Mouse (Mus musculus) cortical plate, adult 2 months (tissue): Measurements from ENCODE around the gene Tbc1d8.

Source experiments
- CTCF ChIP-seq: fragments of 200-500 bp; IDR thresholded peaks from 2 replicates; pipeline ENCODE4 v1.5.1; 2011; ENCODE audit warnings: mild to moderate bottlenecking, control low read depth, low read length; ENCODE audit not compliant: insufficient read depth; ENCODE audit errors: extremely low read depth
- POLR2A ChIP-seq: fragments of 200-500 bp; IDR thresholded peaks from 2 replicates; pipeline ENCODE4 v1.6.1; 2011; ENCODE audit warnings: mild to moderate bottlenecking, low read length, control low read depth; ENCODE audit not compliant: insufficient read depth; ENCODE audit errors: extremely low read depth

DNA sequence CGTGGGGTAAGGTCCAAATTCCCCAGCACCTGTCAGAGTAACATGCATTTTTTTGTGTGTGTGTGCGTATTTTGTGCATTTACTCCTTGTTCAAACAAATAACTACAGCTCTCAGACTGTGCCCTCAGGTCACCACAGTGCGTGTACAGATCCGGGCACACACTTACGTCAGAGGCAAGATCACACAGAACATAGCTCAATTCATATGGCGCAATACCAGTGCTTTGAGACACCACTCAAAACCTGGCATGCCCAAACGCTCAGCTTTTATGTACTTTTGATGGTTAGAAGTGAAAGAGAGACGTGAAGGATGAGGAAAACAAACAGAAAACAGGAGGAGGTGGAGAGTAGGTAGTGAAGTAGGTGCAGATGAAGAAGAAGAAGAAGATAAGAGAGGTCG lies 53.1 kb downstream of the Tbc1d8 start:
- TF ChIP-seq CTCF (no peak), POLR2A (no peak)
